Mouse (Mus musculus): ENCODE data around the gene Gm14214. TPM values are rescaled to one million over a fixed set of nuclear protein-coding genes. Genes with fewer than 3 reads are reported as not detected.

The Gm14214 gene
- total RNA-seq (2021), result not detected in 2 replicates
- long read RNA-seq, result 0 reads

GRCm38 (mm10) chr2:154769930-154770329 is at the start of gene Gm14214:
TSS of gene Gm14214 (minus strand) at chr2:154770030.
- DNase-seq, result no peak

GRCm38 (mm10) chr2:154818599-154818998 is 48.8 kb upstream of the Gm14214 start:
- no peak for DNase-seq

- peak; percentile 47 for DNase-seq
Observed at GRCm38 (mm10) chr2:154817788-154818187, 48.0 kb upstream of the Gm14214 start.

- DNase-seq, result no peak
Observed at GRCm38 (mm10) chr2:154817089-154817488, 47.3 kb upstream of the Gm14214 start.

- DNase-seq, result no peak
Observed at GRCm38 (mm10) chr2:154813426-154813825, 43.6 kb upstream of the Gm14214 start.

GRCm38 (mm10) chr2:154810821-154811220 is 41.0 kb upstream of the Gm14214 start:
- no peak for DNase-seq

- DNase-seq, result no peak
Observed at GRCm38 (mm10) chr2:154809107-154809762, 39.4 kb upstream of the Gm14214 start.

- no peak for DNase-seq
Observed at GRCm38 (mm10) chr2:154807689-154808088, 37.9 kb upstream of the Gm14214 start.

- no peak for DNase-seq
Observed at GRCm38 (mm10) chr2:154803845-154804244, 34.0 kb upstream of the Gm14214 start.

GRCm38 (mm10) chr2:154803372-154803771 is 33.5 kb upstream of the Gm14214 start:
- no peak for DNase-seq

GRCm38 (mm10) chr2:154791661-154792642 is 22.1 kb upstream of the Gm14214 start:
- DNase-seq, result peak; percentile 83

GRCm38 (mm10) chr2:154790656-154791483 is 21.0 kb upstream of the Gm14214 start, which contains the start of the genes Raly and a:
TSS of gene Raly (plus strand) at chr2:154791096.
TSS of gene a (plus strand) at chr2:154791402.
- peak; percentile 98 for DNase-seq

- peak; percentile 34 for DNase-seq
Observed at GRCm38 (mm10) chr2:154789977-154790655, 20.3 kb upstream of the Gm14214 start.

GRCm38 (mm10) chr2:154789381-154789780 is 19.6 kb upstream of the Gm14214 start:
- no peak for DNase-seq

- DNase-seq, result no peak
Observed at GRCm38 (mm10) chr2:154786776-154787175, 16.9 kb upstream of the Gm14214 start.

GRCm38 (mm10) chr2:154786187-154786586 is 16.4 kb upstream of the Gm14214 start:
- no peak for DNase-seq

- no peak for DNase-seq
Observed at GRCm38 (mm10) chr2:154785284-154785683, 15.5 kb upstream of the Gm14214 start.

GRCm38 (mm10) chr2:154782856-154783650 is 13.2 kb upstream of the Gm14214 start:
- no peak for DNase-seq

- DNase-seq, result no peak
Observed at GRCm38 (mm10) chr2:154782361-154782760, 12.5 kb upstream of the Gm14214 start.

GRCm38 (mm10) chr2:154779648-154780047 is 9.8 kb upstream of the Gm14214 start:
- DNase-seq, result no peak

GRCm38 (mm10) chr2:154776496-154776895 is 6.7 kb upstream of the Gm14214 start:
- DNase-seq, result peak; percentile 63
